10 mouse cellular contexts compared by ENCODE assay signal in genomic region chr11:63906552-63907353, GRCm38 (mm10). TPM values are rescaled to one million over a fixed set of nuclear protein-coding genes. Genes with fewer than 3 reads are reported as not detected.
DNase-seq lines count a peak whose midpoint lies in the region; ATAC-seq and TF ChIP-seq lines count a peak whose summit lies in the region.
"Had no signal": no experiment of that assay in that cellular context is flagged by ENCODE, and none has a peak within 500 bp of the region (broad histone marks: within the 10 kb centered on the region; RNA-seq: fewer than 3 reads in every experiment).

No protein-coding gene starts in this region.

- peak; percentile 60 for DNase-seq in gastrocnemius, adult 2 months
- no peak for DNase-seq in gastrocnemius, postnatal 4 days (ENCODE audit: low spot score in 2 of 2)
- DNase-seq in lung, postnatal 4 days, result peak; percentile 19 to 32
- no peak for DNase-seq in lung, postnatal 10 days
- DNase-seq in hindbrain, embryonic 11.5 days (ENCODE audit: low spot score), result no peak
- no peak for DNase-seq in stomach, postnatal 0 days (ENCODE audit: low spot score)
- no peak for DNase-seq in right cerebral cortex, postnatal 36 days (ENCODE audit: low spot score in 2 of 2)
- DNase-seq: lung, embryonic 14.5 days had no signal

- H3K9me3 ChIP-seq in hindbrain, embryonic 11.5 days (ENCODE audit: control insufficient read depth, low read length), result no peaks in the 10 kb centered on the region
- H3K9me3 ChIP-seq in stomach, postnatal 0 days (ENCODE audit: control insufficient read depth, low read length), result no peaks in the 10 kb centered on the region
- H3K9me3 ChIP-seq: stomach, embryonic 15.5 days had no signal

- H3K4me3 ChIP-seq in gastrocnemius, adult 2 months, result no peak overlapping the region
- no peak overlapping the region for H3K4me3 ChIP-seq in hindbrain, embryonic 11.5 days (ENCODE audit: low read depth, low read length)
- no peak overlapping the region for H3K4me3 ChIP-seq in stomach, postnatal 0 days (ENCODE audit: low read depth, low read length)
- H3K4me3 ChIP-seq: stomach, embryonic 15.5 days had no signal

- H3K27ac ChIP-seq in gastrocnemius, adult 2 months, result peak overlapping the region; percentile 31
- no peak overlapping the region for H3K27ac ChIP-seq in hindbrain, embryonic 11.5 days (ENCODE audit: low read depth, low read length)
- no peak overlapping the region for H3K27ac ChIP-seq in stomach, postnatal 0 days (replicated peaks)
- H3K27ac ChIP-seq: stomach, embryonic 15.5 days had no signal

- intact Hi-C loops in gastrocnemius, adult 2 months (cut with DNase I), result no loop called here

- H3K9ac ChIP-seq in hindbrain, embryonic 11.5 days (ENCODE audit: low read depth, low read length), result no peak overlapping the region
- H3K9ac ChIP-seq in stomach, postnatal 0 days (ENCODE audit: low read length), result no peak overlapping the region
- H3K9ac ChIP-seq: lung, embryonic 14.5 days; stomach, embryonic 15.5 days had no signal

- 74% methylated on average over 9 of the region's 9 CpGs for WGBS in hindbrain, embryonic 11.5 days
- 74% methylated on average over 9 of the region's 9 CpGs for WGBS in stomach, postnatal 0 days

- no peak overlapping the region for H3K4me2 ChIP-seq in hindbrain, embryonic 11.5 days (replicated peaks; ENCODE audit: low read depth, low read length)
- no peak overlapping the region for H3K4me2 ChIP-seq in stomach, postnatal 0 days (replicated peaks; ENCODE audit: low read depth)
- H3K4me2 ChIP-seq: lung, embryonic 14.5 days; stomach, embryonic 15.5 days had no signal

- no peak for TF ChIP-seq CTCF in gastrocnemius, adult 2 months (IDR thresholded peaks at IDR 0.05)
- TF ChIP-seq CTCF in stomach, postnatal 0 days (IDR thresholded peaks at IDR 0.05; ENCODE audit: low read depth), result no peak

- peaks cover 4% of the 10 kb centered on the region; the same call in 1 of the 2 replicates for H3K4me1 ChIP-seq in hindbrain, embryonic 11.5 days (replicated peaks; ENCODE audit: control insufficient read depth, insufficient read depth, low read length)
- H3K4me1 ChIP-seq in stomach, postnatal 0 days (replicated peaks; ENCODE audit: control insufficient read depth, insufficient read depth), result no peaks in the 10 kb centered on the region

- no peaks in the 10 kb centered on the region for H3K36me3 ChIP-seq in hindbrain, embryonic 11.5 days (ENCODE audit: control insufficient read depth, insufficient read depth, low read length)
- H3K36me3 ChIP-seq in stomach, postnatal 0 days (ENCODE audit: control insufficient read depth, insufficient read depth, low read length), result no peaks in the 10 kb centered on the region
- H3K36me3 ChIP-seq: stomach, embryonic 15.5 days had no signal

- ATAC-seq in hindbrain, embryonic 11.5 days (ENCODE audit: low FRiP score), result peak; percentile 71
- peak; percentile 65 for ATAC-seq in neutrophil, adult 5-6 weeks (ENCODE audit: extremely low read depth, insufficient number of reproducible peaks, low FRiP score, poor library complexity, severe bottlenecking)
- no peak for ATAC-seq in stomach, postnatal 0 days (ENCODE audit: low FRiP score, low TSS enrichment)

- no peaks in the 10 kb centered on the region for H3K27me3 ChIP-seq in hindbrain, embryonic 11.5 days (ENCODE audit: control insufficient read depth, insufficient read depth, low read length)
- no peaks in the 10 kb centered on the region for H3K27me3 ChIP-seq in stomach, postnatal 0 days (ENCODE audit: control insufficient read depth, insufficient read depth, low read length)
- H3K27me3 ChIP-seq: stomach, embryonic 15.5 days had no signal

- no peak for TF ChIP-seq EP300 in stomach, postnatal 0 days (optimal IDR thresholded peaks at IDR 0.05)

RNA-seq across cellular contexts. Expression of gene Hs3st3b1, which starts 15.3 kb away (rescaled TPM):
- under 1 TPM; 0.26 to 0.28 TPM for total RNA-seq in gastrocnemius, adult 2 months (2021)
- total RNA-seq in gastrocnemius, postnatal 4 days (2021), result 1 to 10 TPM in 1 of 2 experiments, under 1 TPM in 1; 0.96 to 1.8 TPM
- polyA plus RNA-seq in hindbrain, embryonic 11.5 days (2014; fragmentation: Nextera tagmentation; extraction: Ambion mirVana), result 8.9 and 10.8 TPM in 2 replicates
- total RNA-seq in neutrophil, adult 5-6 weeks (2017), result 4.0 and 4.2 TPM in 2 replicates
- 6.9 and 8.3 TPM in 2 replicates for polyA plus RNA-seq in stomach, postnatal 0 days (2015; fragmentation: Nextera tagmentation; extraction: Ambion mirVana)

Comparison
In these comparisons a context has a peak if more than half of its experiments do, and no peak if none do; other contexts are left out.
1. DNase-seq: peak in gastrocnemius, adult 2 months (single experiment) and lung, postnatal 4 days (2 of 2); none in gastrocnemius, postnatal 4 days (0 of 2), lung, postnatal 10 days (single experiment), hindbrain, embryonic 11.5 days (single experiment), stomach, postnatal 0 days (single experiment) and right cerebral cortex, postnatal 36 days (0 of 2).